Mouse (Mus musculus): ENCODE data around the gene St3gal3.

The St3gal3 gene

DNA sequence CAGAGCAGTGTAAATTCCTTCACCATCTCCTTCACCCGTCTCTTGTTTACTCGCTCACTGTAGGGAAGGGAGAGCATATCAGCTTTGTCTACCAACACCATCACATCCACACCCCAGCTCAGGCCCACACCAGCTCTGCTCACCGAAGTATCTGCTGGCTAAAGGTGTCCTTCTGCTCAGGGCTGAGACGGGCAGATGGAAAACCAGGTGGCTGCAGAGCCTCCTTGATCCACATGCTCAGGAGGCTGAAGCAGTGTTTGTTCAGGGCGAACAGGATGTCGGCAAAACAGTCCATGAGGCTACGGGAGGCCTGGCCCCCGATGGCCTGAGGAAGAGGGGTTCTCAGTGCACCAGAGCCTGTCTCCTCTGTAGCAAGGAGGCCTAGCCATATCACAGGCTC, 240.1 kb downstream of the St3gal3 start:
- DNase-seq (ENCODE audit: low spot score) = no peak

DNA sequence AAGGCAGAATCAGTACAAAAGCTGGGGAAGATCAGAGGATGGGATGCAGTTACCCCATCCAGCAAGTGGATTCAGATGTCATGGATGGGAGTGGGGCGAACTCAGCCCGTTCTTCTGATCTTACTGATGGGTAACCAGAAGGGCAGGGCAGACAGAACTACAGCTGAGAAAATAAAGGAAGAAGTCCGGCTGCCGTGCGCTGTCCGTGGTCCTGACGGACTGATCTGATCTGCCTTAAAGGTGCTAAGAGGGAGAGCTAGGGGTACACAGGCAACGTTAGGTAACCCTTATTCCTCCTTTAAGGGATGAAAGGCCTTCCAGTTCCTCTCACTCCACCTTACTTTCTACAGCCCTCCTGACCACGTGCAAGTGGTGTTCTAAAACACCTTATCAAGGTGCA, 241.3 kb downstream of the St3gal3 start:
- peak; percentile 82 for DNase-seq (ENCODE audit: low spot score)

DNA sequence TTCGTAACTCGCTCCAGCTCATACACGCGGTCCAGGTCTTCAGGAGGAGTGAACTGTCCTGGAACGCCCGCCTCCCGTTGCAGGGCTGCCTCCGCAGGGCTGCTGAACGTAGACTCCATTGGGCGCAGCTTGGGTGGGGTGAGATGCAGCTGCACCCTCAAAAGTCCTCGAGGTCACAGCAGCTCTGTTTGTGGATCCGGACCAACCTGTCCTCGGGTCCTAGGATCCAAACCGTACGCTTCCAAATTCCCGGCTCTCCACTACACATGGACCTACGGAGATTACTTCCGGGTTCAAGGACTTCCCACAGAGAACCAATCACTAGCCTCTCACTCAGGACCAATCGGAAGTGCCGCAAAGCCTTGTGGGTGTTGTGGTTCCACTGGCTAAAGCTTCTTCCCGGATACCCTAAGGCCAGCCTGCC, 243.0 kb downstream of the St3gal3 start, which contains the start of gene Dph2:
Gene Dph2 (minus strand): TSS at position 295 of the 424 bp plus-strand sequence.
- DNase-seq (ENCODE audit: low spot score) = peak; percentile 96

DNA sequence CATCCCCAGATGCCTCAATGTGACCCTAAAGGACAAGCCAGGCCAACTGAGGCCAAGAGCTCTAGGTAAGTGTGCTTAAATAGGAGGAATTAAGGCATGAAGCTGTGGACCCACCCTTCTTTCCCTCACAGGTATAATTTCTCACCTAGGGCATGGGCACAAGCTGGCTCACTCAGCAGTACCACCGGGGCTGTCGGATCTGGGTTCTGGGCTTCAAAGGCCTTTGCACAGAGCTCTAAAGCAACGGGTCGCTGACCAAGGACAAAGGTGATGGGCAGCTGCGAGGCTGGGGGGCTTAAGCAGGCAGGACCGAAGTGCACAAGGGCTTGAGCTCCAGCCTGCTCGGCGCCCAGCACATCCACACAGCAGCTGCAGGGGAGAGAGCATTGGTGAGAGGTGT, 244.0 kb downstream of the St3gal3 start:
- no peak for DNase-seq (ENCODE audit: low spot score)

DNA sequence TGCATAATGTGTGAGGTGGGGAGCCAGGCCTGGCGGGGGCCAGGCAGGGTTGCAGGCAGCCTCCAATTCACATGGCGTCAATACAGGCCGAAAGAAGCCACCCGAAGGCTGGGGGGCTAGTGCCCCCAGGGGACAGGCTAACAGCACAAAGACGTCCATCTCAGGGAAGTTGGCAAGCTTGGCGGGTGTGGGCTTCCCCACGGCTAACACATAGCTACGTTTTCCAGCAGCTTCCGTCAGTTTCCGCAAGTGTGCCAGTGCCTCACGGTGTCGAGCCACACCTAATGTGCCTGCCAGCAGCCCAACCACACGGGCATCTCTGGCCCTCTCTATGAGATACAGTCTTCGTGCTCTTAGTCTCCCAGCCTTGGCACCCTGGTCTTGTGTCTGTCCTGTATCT, 244.7 kb downstream of the St3gal3 start:
- DNase-seq (ENCODE audit: low spot score) = no peak

DNA sequence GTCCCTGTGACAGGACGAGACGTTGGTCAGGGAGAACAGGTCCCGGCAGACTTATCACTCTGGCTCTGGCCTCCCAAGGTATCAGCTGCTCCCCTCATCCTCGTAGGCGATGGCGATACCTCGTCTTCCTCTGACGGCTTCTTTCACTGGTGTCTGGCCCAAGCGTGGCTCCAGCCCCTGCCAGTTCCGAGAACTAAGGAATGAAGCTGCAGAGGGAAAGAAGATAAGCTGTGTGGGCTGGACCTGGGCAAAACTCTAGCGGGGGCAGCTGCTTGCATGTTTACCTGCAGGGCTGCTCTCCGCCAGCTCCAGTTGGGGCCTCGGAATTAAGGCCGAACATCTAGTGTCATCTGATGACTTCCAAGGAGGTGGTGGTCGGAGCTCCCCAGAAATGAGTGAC, 245.2 kb downstream of the St3gal3 start:
- no peak for DNase-seq (ENCODE audit: low spot score)

DNA sequence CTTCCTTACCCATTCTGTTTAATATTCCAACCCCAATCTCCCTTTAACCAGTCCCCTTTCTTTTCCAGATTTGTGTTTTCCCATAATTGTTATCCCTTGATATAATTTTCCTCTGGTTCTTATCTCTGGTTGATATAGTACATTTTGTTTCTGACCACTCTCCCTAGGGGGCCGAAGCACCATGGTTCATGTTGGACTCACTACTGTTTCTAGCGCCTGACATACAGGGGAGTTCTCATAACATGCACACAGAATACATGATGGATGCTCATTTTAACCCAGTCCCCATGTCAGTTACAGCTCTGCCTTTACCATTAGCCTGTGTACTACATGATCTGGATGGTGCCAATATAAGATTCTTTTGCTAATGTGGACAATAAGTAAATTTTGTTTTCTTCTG, 246.8 kb downstream of the St3gal3 start:
- DNase-seq (ENCODE audit: low spot score) = no peak

DNA sequence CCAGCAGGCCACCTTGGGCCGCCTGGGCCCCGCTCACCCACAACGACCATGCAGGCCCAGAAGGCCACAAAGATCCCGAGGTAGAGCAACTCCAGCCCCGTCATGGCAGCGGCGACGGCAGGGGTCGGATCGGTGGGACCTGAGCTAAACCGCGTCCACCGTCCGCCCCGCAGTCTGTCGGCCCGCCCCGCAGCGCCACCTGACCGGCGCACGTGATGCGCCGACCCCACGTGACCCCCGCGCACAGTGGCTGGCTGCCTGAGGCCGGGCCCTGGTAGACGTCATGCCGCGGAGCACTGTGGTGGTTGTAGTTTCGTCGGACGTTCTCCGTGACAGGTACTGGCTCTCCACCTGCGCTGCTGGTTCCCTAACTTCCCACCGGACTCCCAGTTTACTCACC, 247.6 kb downstream of the St3gal3 start, which contains the start of gene Atp6v0b:
Gene Atp6v0b (minus strand): TSS at position 201 of the 400 bp plus-strand sequence.
- DNase-seq (ENCODE audit: low spot score) = peak; percentile 96

DNA sequence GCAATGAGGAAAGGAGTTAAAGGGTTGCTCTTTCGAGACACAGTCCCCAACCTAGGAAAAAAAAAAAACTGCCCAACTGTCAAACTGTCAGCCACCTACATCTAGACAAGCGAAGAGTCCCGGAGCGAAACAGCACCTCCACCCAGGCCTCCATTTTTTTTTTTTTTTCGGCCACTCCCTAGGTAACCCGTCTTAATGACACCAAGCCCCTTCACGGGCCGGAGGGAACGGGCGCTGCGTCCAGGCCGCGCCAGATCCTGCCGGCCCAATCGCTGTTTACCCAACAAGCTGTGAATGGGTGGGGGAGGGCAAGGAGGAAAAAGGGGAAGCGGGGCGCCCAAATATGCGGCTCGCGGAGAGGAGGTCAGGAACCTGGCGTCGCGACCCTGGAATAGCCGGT, 248.1 kb downstream of the St3gal3 start:
- no peak for DNase-seq (ENCODE audit: low spot score)

DNA sequence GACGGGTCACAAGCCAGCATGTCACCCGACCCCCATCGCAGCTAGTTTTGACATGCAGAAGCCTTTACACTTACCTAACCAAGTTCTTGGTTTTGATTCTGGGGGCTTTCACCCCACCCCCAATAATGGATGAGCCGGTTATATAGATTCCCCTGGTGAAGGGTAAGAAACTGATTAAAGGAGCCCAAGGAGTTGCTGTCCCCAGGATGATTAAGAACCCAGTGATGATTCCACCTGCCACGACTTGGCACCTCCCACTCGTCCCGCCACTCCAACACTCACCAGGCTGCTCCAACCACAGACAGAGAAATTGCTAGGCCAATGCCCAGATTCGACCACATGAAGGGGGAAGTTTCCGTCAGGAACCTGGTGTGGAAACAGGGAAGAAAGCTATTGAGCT, 248.7 kb downstream of the St3gal3 start:
- DNase-seq (ENCODE audit: low spot score) = no peak

DNA sequence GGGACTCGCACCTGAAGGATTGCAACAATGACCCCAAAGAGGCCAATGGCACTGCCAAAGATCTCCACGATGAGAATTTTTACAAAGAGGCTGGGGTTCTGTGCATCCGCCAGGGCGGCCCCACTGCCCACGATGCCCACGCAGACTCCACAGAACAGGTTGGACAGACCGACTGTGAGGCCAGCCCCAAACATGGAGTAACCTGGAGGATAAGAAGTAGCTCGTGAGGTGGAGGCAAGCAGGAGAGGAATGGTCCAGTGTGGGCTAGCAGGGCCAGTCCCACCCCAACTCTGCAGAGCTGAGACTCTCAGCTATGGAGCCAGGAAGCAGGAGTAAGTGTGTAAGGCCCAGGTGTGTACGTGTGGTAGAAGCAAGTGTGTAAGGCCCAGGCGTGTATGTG, 249.6 kb downstream of the St3gal3 start:
- no peak for DNase-seq (ENCODE audit: low spot score)

DNA sequence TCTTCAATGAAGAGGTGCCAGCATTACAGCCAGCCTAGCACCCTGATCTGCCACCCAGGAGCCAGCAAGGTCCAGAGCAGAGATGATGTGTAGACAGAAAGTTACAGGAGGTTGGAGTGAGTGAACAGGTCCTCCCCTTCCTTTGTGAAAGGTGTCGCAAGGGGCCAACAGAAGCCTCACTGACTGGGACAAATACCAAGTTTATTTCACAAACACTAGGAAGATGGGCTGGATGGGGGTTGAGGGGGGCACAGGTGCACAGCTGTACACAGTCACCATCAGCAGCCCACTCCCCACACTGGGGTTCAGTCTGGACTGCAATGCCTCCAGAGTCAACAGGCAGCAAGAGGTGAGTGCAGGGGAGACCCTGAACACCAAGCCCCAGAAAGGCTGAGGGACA, 250.6 kb downstream of the St3gal3 start:
- DNase-seq (ENCODE audit: low spot score) = no peak

DNA sequence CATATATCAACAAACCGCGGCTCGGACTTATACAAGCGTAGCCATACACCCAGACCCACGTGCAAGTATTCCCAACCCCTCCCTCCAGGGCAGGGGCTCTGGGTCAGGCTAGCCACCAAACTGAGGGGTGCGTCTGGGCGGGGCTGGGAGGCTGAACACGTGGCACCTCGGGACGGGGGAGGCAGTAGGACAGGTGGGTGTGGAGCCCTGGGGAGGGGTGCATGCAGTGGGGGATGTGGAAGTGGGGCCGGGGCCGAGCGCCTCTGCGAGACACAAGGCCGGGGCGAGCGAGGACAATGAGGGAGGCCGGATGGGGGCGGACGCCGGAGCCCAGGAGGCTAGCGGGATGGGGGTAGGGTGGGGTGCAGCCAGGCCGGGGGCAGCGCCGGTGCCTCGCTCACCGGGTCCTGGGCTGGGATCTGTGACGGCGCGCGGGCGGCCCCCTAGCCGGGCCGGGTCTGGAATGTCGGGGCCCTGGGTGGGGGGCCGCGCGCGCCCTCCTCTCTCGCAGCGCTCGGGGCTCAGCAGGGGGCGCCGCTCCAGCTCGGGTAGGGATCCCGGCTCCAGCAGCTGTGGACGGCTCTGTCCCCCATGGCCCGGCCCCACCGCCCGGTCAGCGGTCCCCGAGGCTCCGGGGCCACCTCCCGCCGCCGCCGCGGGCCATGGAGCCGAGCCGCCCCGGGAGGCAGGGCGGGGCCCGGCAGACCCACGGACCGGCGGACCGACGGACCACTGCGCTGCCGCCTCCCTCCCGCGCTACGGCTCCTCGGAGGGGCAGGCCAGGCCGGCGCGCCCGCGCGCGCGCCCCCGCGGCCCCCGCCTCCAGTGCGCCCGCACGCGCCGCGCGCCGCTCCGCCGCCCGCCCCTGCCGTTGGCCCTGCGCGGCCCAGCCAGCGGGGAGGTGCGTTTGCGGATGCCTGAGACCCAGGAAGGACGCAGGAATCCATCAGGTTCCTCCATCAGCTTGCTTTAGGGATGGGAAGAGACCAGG, 251.7 kb downstream of the St3gal3 start, which contains the start of gene B4galt2:
Gene B4galt2 (minus strand): TSS at position 787 of the 991 bp plus-strand sequence.
- peak; percentile 71 for DNase-seq (ENCODE audit: low spot score)

All from embryo, embryonic 10 days (tissue).